Mouse (Mus musculus) large intestine, adult 2 months (tissue): ENCODE results near the gene Tmem258. TPM values are rescaled to one million over a fixed set of nuclear protein-coding genes. Genes with fewer than 3 reads are reported as not detected.

Source experiments
- DNase-seq: peaks from one replicate; pipeline ENCODE4 v3.0.0-alpha.2; 2012; ENCODE audit warnings: low read depth, low spot score
- WGBS: fragments of 180-500 bp; shearing (Covaris S2); methylation state at CpG from one replicate; pipeline ENCODE4 v1.1.7; 2018; 5-methylcytosine and 5-hydroxymethylcytosine counted together
- polyA plus RNA-seq: library from polyadenylated mRNA; depleted of rRNA; stranded (reverse); fragments of >200 nt; gene quantifications from 2 replicates; pipeline ENCODE4 v1.2.3, GENCODE M21; 2012; rRNA removed

Tmem258 gene
- polyA plus RNA-seq, 1 experiment, result 161 TPM

- 54% methylated on average over 6 of the region's 6 CpGs for WGBS
- no peak for DNase-seq
Measured at GRCm38 (mm10) chr19:10247165-10247564, 43.4 kb downstream of the Tmem258 start.

GRCm38 (mm10) chr19:10248128-10248527, 44.3 kb downstream of the Tmem258 start:
- 74% methylated on average over 20 of the region's 20 CpGs for WGBS
- DNase-seq, result no peak

Other genes with a start within 250 kb of the Tmem258 start
- gene Fth1, start 223.4 kb upstream of the Tmem258 start, polyA plus RNA-seq, result 1,893 and 2,842 TPM in 2 replicates
- 0.15 and 0.30 TPM in 2 replicates for gene Best1, start 202.4 kb upstream of the Tmem258 start, polyA plus RNA-seq
- gene Rab3il1, start 202.3 kb upstream of the Tmem258 start, polyA plus RNA-seq, result 6.0 and 6.1 TPM in 2 replicates
- gene Fads3, start 162.4 kb upstream of the Tmem258 start, polyA plus RNA-seq, result 26.0 and 30.2 TPM in 2 replicates
- gene Fads2, start 102.3 kb upstream of the Tmem258 start, polyA plus RNA-seq, result 118 and 131 TPM in 2 replicates
- gene Fads1, start 21.1 kb upstream of the Tmem258 start, polyA plus RNA-seq, result 20.4 and 20.5 TPM in 2 replicates
- 28.1 and 29.1 TPM in 2 replicates for gene Fen1, start 155 bp downstream of the Tmem258 start, polyA plus RNA-seq
- gene Myrf, start 36.7 kb downstream of the Tmem258 start, polyA plus RNA-seq, result 18.7 and 34.7 TPM in 2 replicates
- gene Dagla, start 100.9 kb downstream of the Tmem258 start, polyA plus RNA-seq, result 7.2 and 7.7 TPM in 2 replicates
- 6.8 and 7.4 TPM in 2 replicates for gene Syt7, start 185.1 kb downstream of the Tmem258 start, polyA plus RNA-seq